Mouse (Mus musculus): Measurements from ENCODE around the gene Banp. TPM values are rescaled to one million over a fixed set of nuclear protein-coding genes. Genes with fewer than 3 reads are reported as not detected.

The Banp gene
- polyA plus RNA-seq, 1 experiment from 2014 or later = 9.4 TPM

- TF ChIP-seq CTCF (IDR thresholded peaks at IDR 0.05; ENCODE audit: low read depth) = no peak
- Histone ChIP-seq H3K4me1 (replicated peaks; ENCODE audit: control insufficient read depth, insufficient read depth, low read length) (no peaks in the 10 kb centered on the region; the same call in 1 of the 2 replicates), H3K4me3 (ENCODE audit: low read depth, low read length) (no peak overlapping the region), H3K9ac (ENCODE audit: low read depth, low read length) (no peak overlapping the region), H3K36me3 (ENCODE audit: control insufficient read depth, insufficient read depth) (no peaks in the 10 kb centered on the region), H3K27ac (ENCODE audit: low read depth, low read length) (no peak overlapping the region), H3K9me3 (ENCODE audit: control insufficient read depth) (no peaks in the 10 kb centered on the region), H3K4me2 (replicated peaks; ENCODE audit: low read depth) (no peak overlapping the region), H3K27me3 (replicated peaks; ENCODE audit: control insufficient read depth, insufficient read depth, low read length) (no peaks in the 10 kb centered on the region)
- 77% methylated on average over 9 of the region's 9 CpGs for WGBS
- ATAC-seq = no peak
These were observed 101.1 kb downstream of the Banp start for GRCm38 (mm10) chr8:122050620-122051019.

GRCm38 (mm10) chr8:122055321-122055720 is 105.8 kb downstream of the Banp start:
- Histone ChIP-seq H3K27ac (ENCODE audit: low read depth, low read length) (no peak overlapping the region), H3K4me1 (replicated peaks; ENCODE audit: control insufficient read depth, insufficient read depth, low read length) (peaks cover 4% of the 10 kb centered on the region; the same call in 1 of the 2 replicates), H3K9me3 (ENCODE audit: control insufficient read depth) (no peaks in the 10 kb centered on the region), H3K36me3 (ENCODE audit: control insufficient read depth, insufficient read depth) (no peaks in the 10 kb centered on the region), H3K27me3 (replicated peaks; ENCODE audit: control insufficient read depth, insufficient read depth, low read length) (no peaks in the 10 kb centered on the region), H3K4me3 (ENCODE audit: low read depth, low read length) (no peak overlapping the region), H3K4me2 (replicated peaks; ENCODE audit: low read depth) (no peak overlapping the region), H3K9ac (ENCODE audit: low read depth, low read length) (no peak overlapping the region)
- ATAC-seq = no peak
- TF ChIP-seq CTCF (IDR thresholded peaks at IDR 0.05; ENCODE audit: low read depth) = no peak
- WGBS = 50% methylated on average over 10 of the region's 10 CpGs

- no peak overlapping the region for H3K4me3 ChIP-seq (ENCODE audit: low read depth, low read length)
- no peak overlapping the region for H3K9ac ChIP-seq (ENCODE audit: low read depth, low read length)
- no peaks in the 10 kb centered on the region for H3K36me3 ChIP-seq (ENCODE audit: control insufficient read depth, insufficient read depth)
- H3K4me1 ChIP-seq (replicated peaks; ENCODE audit: control insufficient read depth, insufficient read depth, low read length) = peaks cover 4% of the 10 kb centered on the region; the same call in 1 of the 2 replicates
- no peak overlapping the region for H3K27ac ChIP-seq (ENCODE audit: low read depth, low read length)
- no peak for TF ChIP-seq CTCF (IDR thresholded peaks at IDR 0.05; ENCODE audit: low read depth)
- H3K9me3 ChIP-seq (ENCODE audit: control insufficient read depth) = no peaks in the 10 kb centered on the region
- no peak overlapping the region for H3K4me2 ChIP-seq (replicated peaks; ENCODE audit: low read depth)
- 28% methylated on average over 1 of the region's 1 CpGs for WGBS
- ATAC-seq = no peak
- no peaks in the 10 kb centered on the region for H3K27me3 ChIP-seq (replicated peaks; ENCODE audit: control insufficient read depth, insufficient read depth, low read length)
These were observed 106.6 kb downstream of the Banp start for GRCm38 (mm10) chr8:122056113-122056512.

- H3K4me2 ChIP-seq (replicated peaks; ENCODE audit: low read depth) = no peak overlapping the region
- no peak overlapping the region for H3K4me3 ChIP-seq (ENCODE audit: low read depth, low read length)
- no peak overlapping the region for H3K9ac ChIP-seq (ENCODE audit: low read depth, low read length)
- H3K9me3 ChIP-seq (ENCODE audit: control insufficient read depth) = no peaks in the 10 kb centered on the region
- H3K27ac ChIP-seq (ENCODE audit: low read depth, low read length) = no peak overlapping the region
- TF ChIP-seq CTCF (IDR thresholded peaks at IDR 0.05; ENCODE audit: low read depth) = no peak
- 49% methylated on average over 7 of the region's 7 CpGs for WGBS
- H3K4me1 ChIP-seq (replicated peaks; ENCODE audit: control insufficient read depth, insufficient read depth, low read length) = peaks cover 4% of the 10 kb centered on the region; the same call in 1 of the 2 replicates
- H3K27me3 ChIP-seq (replicated peaks; ENCODE audit: control insufficient read depth, insufficient read depth, low read length) = no peaks in the 10 kb centered on the region
- H3K36me3 ChIP-seq (ENCODE audit: control insufficient read depth, insufficient read depth) = no peaks in the 10 kb centered on the region
- ATAC-seq = no peak
These were observed 107.3 kb downstream of the Banp start for GRCm38 (mm10) chr8:122056882-122057281.

GRCm38 (mm10) chr8:122058510-122058909 is 109.0 kb downstream of the Banp start:
- Histone ChIP-seq H3K9me3 (ENCODE audit: control insufficient read depth) (no peaks in the 10 kb centered on the region), H3K4me2 (replicated peaks; ENCODE audit: low read depth) (no peak overlapping the region), H3K36me3 (ENCODE audit: control insufficient read depth, insufficient read depth) (no peaks in the 10 kb centered on the region), H3K9ac (ENCODE audit: low read depth, low read length) (no peak overlapping the region), H3K4me1 (replicated peaks; ENCODE audit: control insufficient read depth, insufficient read depth, low read length) (peaks cover 4% of the 10 kb centered on the region; the same call in 1 of the 2 replicates), H3K27ac (ENCODE audit: low read depth, low read length) (no peak overlapping the region), H3K4me3 (ENCODE audit: low read depth, low read length) (no peak overlapping the region), H3K27me3 (replicated peaks; ENCODE audit: control insufficient read depth, insufficient read depth, low read length) (no peaks in the 10 kb centered on the region)
- WGBS = 56% methylated on average over 9 of the region's 9 CpGs
- ATAC-seq = no peak
- TF ChIP-seq CTCF (IDR thresholded peaks at IDR 0.05; ENCODE audit: low read depth) = no peak

GRCm38 (mm10) chr8:122058951-122059350 is 109.4 kb downstream of the Banp start:
- WGBS = 77% methylated on average over 8 of the region's 8 CpGs
- Histone ChIP-seq H3K27ac (ENCODE audit: low read depth, low read length) (no peak overlapping the region), H3K4me1 (replicated peaks; ENCODE audit: control insufficient read depth, insufficient read depth, low read length) (peaks cover 4% of the 10 kb centered on the region; the same call in 1 of the 2 replicates), H3K9ac (ENCODE audit: low read depth, low read length) (no peak overlapping the region), H3K27me3 (replicated peaks; ENCODE audit: control insufficient read depth, insufficient read depth, low read length) (no peaks in the 10 kb centered on the region), H3K4me2 (replicated peaks; ENCODE audit: low read depth) (no peak overlapping the region), H3K36me3 (ENCODE audit: control insufficient read depth, insufficient read depth) (no peaks in the 10 kb centered on the region), H3K4me3 (ENCODE audit: low read depth, low read length) (no peak overlapping the region), H3K9me3 (ENCODE audit: control insufficient read depth) (no peaks in the 10 kb centered on the region)
- no peak for ATAC-seq
- TF ChIP-seq CTCF (IDR thresholded peaks at IDR 0.05; ENCODE audit: low read depth) = no peak

All from intestine, postnatal 0 days (tissue).